Mouse (Mus musculus): ENCODE data around the gene Med27.
A peak's percentile ranks its signal among the peaks of the same experiment; 100 is the strongest.

Gene Med27

DNA sequence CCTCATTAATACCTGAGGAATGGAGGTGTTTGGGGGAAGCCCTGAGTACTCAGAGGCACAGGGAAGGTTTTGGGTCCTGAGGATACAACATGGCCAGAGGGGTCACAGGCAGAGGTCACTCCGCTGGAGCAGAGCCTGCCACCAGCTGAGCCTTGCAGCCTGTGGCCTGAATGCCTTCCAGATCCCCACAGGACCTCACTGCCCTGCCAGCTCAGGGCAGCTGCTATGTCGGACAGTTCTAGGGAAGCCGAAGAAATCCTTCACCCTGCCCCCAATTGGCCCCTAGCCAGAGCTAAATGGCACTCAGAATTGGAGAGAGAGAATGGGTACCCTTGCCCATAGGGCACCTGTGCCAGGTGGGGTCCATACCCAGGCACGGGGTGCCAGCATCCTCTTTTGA is 214.8 kb downstream of the Med27 start:
- DNase-seq (ENCODE audit: low read depth, low spot score) = no peak

DNA sequence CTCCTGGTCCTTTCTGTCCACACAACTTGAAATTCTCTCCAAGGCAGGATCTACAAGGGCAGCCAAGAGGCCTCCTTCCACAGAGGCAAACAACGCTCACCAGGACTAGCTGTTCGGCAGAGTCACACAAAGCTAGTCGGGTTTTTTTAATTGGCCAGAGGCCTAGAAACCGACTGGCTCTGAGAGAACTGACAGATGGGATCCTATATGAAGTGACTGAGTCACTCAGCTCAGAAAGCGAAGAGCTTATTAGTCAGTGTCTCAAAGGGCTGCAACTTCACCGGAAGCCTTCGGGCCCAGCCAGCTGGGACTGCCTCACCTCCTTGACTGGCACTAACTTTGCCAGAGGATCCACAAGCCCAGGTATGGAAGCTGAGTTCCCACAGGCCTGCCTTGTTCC is 217.4 kb downstream of the Med27 start:
- no peak for DNase-seq (ENCODE audit: low read depth, low spot score)

DNA sequence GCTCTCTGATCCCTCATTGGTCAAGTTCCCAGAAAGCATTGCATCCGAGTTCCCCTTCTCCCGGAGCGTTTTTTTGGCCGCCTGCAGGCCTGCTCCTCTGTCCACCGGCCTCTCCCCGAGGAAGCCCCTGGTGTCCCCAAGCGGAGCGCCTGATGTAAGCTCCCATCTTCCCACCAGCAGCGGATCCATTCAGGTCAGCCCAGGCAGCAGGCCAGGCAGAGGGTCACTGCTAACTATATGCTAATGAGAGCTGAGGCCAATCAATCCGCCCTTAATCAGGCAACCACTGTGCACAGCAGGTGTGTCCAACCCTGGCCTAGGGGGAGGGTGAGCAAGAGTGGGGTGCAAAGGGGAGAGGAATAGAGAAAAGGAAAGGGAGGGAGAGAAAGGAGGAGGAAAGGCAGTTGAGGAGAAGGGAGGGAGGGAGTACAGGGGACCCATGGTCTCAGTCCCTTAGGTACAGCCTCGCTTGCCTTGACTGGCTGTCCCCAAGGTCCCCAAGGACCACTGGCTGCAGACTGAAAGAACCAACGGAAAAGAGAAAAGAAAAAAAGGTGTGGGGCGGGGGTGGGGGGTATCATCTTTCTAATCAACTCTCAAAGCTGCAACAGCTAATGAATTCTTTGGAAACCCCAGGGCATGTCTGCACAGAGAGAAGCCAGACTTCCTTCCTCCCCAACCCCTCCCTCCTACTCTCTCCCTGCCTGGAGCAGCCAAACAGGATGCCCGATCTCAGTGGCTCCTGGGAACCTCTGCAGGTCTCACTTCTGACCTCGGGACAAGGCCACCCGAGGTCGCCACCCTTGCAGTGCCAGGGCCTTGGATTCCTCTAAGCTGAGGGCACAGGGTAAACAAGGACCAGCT is 219.2 kb downstream of the Med27 start:
- DNase-seq (ENCODE audit: low read depth, low spot score) = no peak

DNA sequence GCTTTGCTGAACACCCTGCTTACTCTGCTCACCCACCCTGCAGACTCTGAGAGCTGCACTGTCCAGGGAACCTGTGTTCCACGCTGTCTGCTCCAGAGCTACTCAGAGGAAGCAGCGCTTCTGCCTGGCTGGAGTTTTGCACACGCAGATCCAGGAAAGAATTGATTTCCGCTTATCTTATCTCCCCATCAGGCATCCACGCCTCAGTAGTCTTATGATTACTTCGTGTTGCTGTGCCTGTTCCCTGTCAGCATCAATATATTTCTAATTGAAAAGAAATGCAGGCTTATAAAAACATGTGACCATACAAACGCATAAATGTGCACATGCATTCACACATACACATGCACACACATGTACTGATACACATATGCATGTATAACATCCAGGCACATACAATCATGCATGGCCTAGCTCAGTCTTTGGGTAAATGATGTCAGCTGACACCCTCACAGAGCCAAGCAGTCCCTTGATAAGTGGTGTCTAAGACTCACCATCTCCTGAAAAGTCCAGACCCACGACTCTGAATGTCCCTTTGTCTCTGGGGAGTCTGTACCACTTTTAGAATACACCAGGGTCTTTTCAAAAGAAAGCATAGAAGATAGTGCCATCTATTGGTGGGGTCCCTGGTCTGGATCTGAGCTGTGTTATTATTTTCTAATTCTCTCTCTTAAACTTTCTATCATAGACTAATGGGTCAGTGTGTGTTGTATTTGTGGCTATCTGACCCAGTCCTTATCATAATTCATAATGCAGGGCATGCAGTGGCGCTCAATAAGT is 225.5 kb downstream of the Med27 start:
- no peak for DNase-seq (ENCODE audit: low read depth, low spot score)

DNA sequence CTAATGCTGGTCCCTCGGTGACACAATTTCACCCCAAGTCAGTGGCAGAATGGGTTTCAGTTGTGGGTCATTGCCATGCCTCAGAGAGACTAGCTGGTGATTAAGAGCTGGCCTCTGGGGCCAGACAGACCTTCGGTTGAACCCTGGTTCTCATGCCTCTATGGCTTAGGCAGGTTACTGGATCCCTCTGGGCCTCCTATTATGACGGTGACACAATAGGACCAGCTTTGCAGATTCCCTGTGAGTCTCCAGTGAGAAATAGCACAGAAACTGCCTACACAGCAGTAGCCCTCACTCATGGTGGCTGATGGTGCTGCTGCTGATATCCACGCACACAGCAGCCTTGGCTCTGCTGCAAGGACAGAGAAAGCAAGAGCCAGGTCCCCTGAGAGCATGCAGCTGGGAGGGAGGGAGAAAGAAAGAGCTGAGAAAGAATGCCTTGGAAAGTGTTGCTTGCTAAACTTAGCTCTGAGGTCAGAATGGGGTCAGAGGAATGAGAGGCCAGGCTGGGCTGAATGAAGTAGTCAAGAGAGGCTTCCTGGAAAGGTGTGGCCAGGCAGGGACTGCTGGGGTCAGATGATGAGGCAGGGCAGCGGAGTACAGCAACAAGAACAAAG is 226.3 kb downstream of the Med27 start:
- peak; percentile 6 for DNase-seq (ENCODE audit: low read depth, low spot score)

DNA sequence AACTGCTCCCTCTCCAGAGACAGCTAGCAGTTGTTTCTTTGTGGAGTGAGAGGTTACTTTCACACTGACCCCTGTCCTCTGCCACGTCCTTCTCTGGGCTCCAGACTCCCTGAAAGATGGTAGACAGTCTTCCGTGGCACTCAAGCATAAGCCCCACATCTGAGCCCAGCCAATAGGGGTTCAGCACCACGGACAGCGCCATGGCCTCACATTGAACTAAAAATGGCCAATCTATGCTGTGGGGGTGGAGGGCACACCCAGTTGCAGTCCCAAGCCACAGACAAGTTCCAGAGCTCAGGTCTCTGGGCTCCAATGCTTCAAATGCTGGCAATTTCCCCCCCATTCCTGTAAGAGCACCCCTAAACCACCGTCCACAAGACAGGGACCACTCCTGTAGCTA is 227.0 kb downstream of the Med27 start:
- peak; percentile 17 for DNase-seq (ENCODE audit: low read depth, low spot score)

DNA sequence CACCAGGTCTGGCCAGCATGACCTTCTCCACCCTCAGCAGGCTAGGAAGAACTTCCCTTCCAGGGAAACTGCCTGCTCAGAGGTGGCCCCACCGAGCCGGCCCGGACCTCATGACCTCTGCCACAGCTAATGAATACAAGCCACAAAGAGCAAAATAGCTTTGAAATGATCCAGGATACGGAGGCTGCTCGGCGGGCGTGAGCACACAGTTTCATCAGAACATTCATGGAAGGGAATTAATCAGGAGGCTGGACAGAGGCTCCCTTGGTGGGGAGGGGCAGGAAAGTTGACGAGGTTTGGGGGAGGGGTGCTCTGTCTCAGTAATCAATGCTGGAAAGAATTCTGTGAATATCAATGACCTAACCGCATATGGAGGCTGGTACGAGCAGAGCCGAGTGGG is 227.6 kb downstream of the Med27 start:
- no peak for DNase-seq (ENCODE audit: low read depth, low spot score)

Data from skeletal muscle tissue, adult 2 months (tissue).